ENCODE assay signal across 20 mouse cellular contexts in the genomic region with DNA sequence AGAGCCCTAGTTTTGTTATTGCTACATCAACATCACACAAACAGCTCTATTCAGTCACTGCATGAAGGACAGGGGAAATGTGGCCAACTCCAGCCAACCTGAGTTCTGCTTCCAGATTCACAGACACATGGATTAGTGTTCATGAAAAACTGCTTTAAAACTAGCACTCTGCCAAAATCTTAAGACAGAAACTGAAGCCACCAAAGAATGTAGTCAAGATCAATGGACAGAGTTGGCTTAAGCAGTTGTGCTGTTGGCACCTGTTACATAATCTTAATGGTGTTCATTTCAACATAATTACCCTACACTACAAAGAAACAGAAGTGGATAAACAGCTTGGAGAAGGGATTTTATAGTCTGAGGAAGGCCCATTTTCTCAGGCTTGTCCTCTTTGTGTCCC.
"Had no signal": no experiment of that assay in that cellular context is flagged by ENCODE, and none has a peak within 500 bp of the region (broad histone marks: within the 10 kb centered on the region; RNA-seq: fewer than 3 reads in every experiment).

No protein-coding gene starts in this region.

- H3K4me2 ChIP-seq: lung, embryonic 14.5 days; midbrain, embryonic 12.5 days; neural tube, embryonic 13.5 days; neural tube, embryonic 15.5 days; stomach, embryonic 15.5 days had no signal

- H3K4me3 ChIP-seq: midbrain, embryonic 10.5 days; midbrain, embryonic 12.5 days; myocyte; neural tube, embryonic 13.5 days; neural tube, embryonic 15.5 days; stomach, embryonic 15.5 days had no signal

- ATAC-seq: midbrain, embryonic 16.5 days had no signal

- H3K9ac ChIP-seq: lung, embryonic 14.5 days; midbrain, embryonic 12.5 days; neural tube, embryonic 13.5 days; neural tube, embryonic 15.5 days; stomach, embryonic 15.5 days had no signal

- H3K9me3 ChIP-seq: midbrain, embryonic 10.5 days; midbrain, embryonic 12.5 days; neural tube, embryonic 13.5 days; neural tube, embryonic 15.5 days; stomach, embryonic 15.5 days had no signal

- H3K27me3 ChIP-seq: midbrain, embryonic 12.5 days; neural tube, embryonic 13.5 days; neural tube, embryonic 15.5 days; stomach, embryonic 15.5 days had no signal

- DNase-seq: lung, adult 18-20 months; lung, embryonic 14.5 days; lung, postnatal 10 days; lung, postnatal 4 days; midbrain, embryonic 14.5 days; retina, postnatal 1 day; right cerebral cortex, adult 18-20 months; right cerebral cortex, postnatal 25 days; right cerebral cortex, postnatal 4 days; spleen, adult 18-20 months; thymus, adult 2 months; thymus, postnatal 36 days had no signal

- H3K27ac ChIP-seq: midbrain, embryonic 10.5 days; midbrain, embryonic 12.5 days; neural tube, embryonic 13.5 days; neural tube, embryonic 15.5 days; stomach, embryonic 15.5 days; stomach, postnatal 0 days had no signal

- H3K36me3 ChIP-seq: midbrain, embryonic 12.5 days had no signal
